Mouse (Mus musculus) erythroblast, adult 5-6 weeks (primary cell): Measurements from ENCODE around the gene Tiam1. TPM values are rescaled to one million over a fixed set of nuclear protein-coding genes. Genes with fewer than 3 reads are reported as not detected.

Experiments
- ATAC-seq: replicated peaks from 2 replicates; pipeline ENCODE4 v1.8.0; 2016; ENCODE audit warnings: moderate number of reproducible peaks, mild to moderate bottlenecking, moderate TSS enrichment, inconsistent platforms; ENCODE audit not compliant: poor library complexity, low FRiP score, severe bottlenecking
- total RNA-seq, 2 experiments: library from RNA; stranded (forward) in 1 of 2; stranded (reverse) in 1 of 2; fragments of 150-400 nt in 1 of 2; fragments of 200-764, 138-1000 nt in 1 of 2; gene quantifications; 2 replicates each; pipeline versions ENCODE4 v1.2.3 to v1.2.4; 2015 to 2017; ENCODE audit warnings: low replicate concordance in 2 of 2

Gene Tiam1
- total RNA-seq, 2 experiments from 2014 or later, result 15.7 to 29.0 TPM

DNA sequence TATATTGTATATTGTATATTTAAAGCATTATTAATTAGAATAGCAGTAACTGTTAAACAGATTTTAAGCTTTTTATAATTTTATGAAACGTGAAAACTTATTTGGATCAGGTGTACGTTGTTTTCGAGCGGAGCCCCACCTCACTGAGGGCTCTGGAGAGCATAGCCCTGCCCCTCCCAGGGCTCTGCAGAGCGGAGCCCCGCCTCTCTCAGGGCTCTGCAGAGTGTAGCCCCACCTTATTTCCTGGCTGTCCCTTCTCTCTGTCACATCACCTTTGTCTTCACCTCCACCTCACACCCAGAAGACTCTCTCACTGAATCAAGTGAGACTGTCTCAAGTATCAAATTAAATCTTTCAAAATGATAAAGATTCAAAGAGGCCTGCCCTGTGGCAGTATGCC, 171.6 kb downstream of the Tiam1 start:
- no peak for ATAC-seq

DNA sequence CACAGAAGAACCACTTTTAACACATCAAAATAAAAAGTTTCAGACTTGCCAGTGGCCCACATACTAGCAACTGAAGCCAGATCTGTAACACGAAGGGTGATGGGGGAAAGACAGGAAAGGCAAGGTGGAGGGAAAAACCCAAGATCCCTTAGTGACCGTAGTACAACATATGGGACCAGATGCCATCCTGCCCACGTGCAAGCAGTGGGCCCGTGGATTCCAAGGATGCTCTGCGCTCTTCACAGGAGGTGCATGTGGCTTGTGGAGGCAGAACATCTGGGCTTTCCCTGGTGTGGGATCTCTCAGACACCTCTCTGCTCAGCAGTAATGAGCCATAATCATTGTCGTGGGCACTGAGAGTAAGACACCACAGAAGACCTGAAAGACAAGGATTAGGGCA, 175.5 kb downstream of the Tiam1 start:
- ATAC-seq, result no peak

DNA sequence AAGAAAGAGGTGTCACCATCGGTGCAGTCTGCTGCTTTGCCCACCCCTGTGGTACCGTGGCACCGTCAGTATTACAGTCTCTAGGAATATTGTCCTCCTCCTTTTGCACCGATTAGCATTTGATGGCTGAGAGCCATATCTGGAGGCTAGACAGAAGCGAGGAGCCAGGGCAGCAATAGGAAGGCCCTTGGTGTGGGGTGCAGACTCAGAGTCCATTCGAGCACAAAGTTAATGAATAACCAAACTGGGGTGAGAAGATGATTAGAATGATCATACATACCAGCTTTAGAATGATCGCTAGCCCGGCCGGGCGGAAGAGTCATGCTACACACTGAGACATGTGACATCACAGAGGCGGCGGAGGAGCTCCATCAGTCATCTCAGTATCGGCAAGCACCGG, 180.7 kb downstream of the Tiam1 start:
- ATAC-seq, result no peak

DNA sequence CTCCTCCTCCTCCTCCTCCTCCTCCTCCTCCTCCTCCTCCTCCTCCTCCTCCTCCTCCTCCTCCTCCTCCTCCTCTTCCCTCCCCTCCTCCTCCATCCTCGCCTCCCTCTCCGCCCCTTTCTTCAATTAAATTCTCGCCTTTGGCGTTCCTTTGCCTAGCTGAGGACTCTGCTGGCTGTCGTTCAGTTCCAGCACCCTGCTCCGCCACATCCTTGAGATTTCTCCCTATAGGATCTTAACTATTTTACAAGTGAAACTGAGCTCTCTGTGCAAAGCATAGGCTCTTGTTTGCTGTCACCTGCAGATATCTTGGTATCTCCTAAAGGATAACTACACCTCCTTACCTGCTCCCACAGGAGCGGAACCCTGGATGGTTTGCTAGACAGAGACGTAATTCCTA, 182.7 kb downstream of the Tiam1 start:
- no peak for ATAC-seq

DNA sequence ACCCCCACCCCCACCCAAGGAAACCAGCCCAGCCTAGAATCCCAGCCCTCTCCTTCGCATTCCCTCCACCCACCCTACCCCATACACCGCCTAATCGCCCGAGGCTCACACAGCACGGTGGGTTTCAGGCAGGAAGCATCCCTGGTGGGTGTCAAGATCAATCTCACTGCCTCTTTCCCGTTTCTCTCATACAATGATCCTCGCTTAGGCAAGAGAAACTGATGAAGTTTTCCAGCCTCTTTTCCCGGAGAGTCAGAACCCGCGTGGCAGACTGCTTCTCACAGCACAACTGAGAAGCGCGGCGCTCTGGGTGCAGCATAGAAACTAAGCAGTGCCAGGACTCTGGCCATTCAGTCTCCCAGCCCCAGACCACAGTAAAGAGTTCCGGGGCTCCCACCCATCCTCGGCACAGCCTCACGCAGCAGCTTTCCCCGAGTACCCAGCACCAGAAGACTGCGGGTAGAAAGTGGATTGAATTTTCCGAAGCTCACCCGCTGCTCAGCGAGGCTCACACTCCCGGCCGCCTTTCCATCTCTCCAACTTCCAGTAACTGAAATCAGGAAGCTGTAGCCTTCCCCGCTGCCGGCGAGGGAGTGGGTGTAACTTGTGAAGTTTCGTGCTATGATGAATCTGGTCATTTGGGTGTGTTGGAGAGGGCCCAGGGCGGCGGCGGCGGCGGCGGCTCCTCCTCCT, 183.2 kb downstream of the Tiam1 start:
- ATAC-seq, result no peak

DNA sequence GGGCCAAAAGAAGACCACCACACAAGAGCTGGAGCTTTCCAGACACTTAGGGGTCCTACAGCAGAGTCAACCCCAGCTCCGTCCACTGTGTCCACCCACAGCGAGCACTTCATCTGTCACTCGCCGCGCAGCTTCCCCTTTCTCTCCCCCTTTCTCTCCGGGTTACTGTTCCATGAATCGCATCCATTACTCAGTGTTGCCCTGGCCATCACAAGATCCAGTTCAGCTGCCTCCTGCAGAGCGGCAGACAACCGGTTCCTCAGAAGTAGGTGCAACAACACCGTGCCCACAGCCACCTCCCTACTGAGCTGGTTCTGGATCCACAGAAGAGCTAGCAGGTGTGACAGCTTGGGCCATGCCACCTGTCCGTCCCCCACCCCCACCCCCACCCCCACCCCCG, 184.6 kb downstream of the Tiam1 start:
- no peak for ATAC-seq

DNA sequence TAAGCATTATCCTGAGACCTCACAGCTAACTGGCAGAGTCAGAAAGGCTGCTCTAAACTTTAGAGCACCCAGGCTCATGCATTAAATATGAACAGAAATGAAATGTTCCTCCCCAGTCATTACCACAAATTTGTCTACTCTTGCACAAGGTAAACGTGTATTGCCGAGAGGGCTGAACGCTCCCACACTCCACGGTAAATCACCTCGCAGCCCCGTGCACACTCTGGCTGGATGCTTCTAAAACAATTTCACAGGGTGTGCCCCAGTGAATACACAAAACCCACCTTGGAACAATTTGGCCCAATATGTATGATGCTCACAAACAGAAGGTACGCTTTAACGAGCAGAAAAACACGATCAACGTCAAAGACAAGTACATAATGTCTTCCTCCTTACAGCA, 185.5 kb downstream of the Tiam1 start:
- no peak for ATAC-seq

DNA sequence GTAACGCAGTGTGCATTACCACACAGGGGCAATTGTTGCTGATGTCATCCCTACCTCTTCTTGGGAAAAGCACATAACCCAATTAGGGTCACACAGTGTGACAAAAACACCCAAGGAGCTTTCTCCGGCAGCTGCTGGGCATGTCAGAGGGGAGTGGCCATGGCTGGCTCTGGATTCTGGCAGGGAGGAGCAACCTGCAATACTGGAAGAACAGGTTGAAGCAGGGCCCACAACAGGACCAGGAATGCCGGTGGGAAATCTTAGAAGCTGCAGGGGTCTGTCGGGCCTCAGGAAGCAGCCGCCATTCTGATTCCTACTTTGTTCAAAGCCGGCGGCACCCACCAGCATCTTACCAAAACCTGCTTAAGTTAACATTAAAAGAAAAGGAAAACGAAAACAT, 189.0 kb downstream of the Tiam1 start:
- no peak for ATAC-seq

DNA sequence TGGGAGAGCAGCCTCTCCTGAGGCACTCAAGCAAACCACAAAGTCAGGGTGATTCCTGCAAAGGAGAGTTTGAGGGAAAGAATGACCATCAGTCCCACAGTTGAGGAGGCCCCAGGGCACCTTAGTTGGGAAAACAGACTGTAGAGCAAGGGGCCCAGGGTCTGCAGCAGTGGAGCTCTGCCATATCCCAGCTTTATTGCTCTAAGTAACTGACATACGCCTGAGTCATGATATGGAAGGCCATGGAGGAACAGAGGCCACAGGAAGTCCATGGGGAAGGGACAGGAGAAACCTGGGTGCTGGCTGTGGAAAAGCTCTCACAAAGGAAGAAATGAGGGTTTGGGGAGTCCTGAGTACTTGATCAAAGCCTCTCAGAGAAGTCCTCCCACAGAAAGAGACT, 189.5 kb downstream of the Tiam1 start:
- ATAC-seq, result no peak

DNA sequence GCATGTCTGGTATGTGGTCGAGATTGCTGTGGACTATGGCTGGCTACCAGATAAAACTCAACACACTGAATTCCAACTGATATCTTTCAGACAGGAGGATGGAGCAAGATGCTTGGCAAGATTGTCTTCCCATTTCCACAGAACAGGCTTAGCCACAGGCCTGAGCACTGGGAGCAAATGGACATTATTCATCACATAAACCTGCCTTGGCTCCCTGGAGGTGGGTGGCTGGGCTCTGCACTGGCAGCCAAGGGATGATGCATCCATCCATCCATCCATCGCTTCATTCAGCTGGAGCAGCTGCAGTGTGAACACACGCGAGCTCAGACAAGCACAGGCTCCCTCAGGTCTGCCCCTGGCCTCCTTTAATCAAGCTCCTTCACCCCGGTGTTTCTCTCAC, 190.7 kb downstream of the Tiam1 start:
- ATAC-seq, result no peak

DNA sequence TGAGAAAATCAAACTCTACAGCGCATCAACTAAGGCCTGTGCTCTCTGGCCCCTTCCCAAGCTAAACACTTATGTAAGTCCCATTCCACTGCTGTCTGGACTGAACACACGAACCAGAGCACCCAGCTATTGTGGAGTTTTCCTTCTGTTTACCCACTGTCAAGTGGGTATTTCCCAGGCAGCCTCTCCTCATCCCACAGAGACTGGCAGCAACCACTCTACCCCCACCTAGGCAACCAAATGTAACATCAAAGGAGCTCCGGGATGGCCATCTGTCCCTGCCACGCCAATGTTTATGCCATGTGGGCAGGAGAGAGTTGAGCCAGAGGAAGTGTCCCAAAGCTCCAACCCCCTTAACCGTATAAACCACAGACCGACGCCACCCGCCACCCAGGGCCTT, 192.8 kb downstream of the Tiam1 start:
- ATAC-seq, result no peak

DNA sequence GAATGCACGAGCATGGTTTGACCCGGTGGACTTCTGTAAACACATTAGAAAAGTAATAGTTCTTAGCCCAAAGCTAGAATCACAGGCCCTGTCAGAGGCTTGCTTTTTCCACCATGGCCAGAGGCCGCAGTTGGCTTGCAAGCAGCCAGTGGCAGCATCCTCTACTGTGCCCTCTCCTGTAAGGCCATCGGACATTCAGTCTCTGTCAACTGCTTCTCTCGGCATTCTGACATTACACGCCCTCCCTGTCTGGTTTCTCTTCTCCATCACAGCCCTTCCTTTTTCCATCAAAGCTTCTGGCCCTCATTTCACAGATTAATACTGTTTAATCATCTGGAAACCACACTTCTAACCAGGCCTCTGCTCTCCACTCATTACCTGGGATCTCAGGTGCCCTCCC, 193.3 kb downstream of the Tiam1 start:
- ATAC-seq, result no peak

DNA sequence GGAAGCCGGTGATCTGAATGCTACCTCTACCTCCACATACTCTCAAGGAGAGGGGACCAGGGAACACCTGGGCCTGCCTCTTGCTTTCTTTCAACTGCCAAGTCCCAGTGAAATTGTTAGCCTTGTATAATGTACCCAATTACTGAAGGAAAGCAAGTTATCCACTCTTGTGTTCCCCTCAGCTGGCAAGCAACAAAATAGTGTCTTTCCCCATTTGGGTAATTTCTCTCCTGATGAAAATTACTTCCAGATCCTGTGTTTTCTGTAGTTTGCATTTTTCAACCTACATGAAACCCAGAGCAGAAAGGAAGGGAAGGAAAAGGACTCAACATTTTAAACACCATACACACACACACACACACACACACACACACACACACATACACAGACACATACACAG, 195.5 kb downstream of the Tiam1 start:
- ATAC-seq, result no peak

DNA sequence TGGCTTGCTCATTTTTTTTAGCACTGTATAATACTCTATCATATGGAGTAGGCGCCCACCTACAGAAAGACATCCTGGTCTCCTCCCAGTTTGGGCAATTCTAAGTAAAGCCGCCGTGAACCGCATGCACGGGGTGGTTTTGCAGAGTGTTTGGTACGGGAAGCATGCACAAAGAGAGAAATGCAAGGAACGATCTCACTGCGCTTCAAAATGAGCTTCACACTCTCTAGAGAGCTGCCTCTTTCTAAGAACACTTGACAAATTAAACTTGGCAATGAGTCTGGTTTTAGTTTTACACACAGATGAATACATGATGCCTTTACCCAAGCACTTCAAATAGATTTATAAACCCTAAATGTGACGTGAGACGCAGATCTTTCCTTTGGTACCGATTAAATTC, 196.8 kb downstream of the Tiam1 start:
- ATAC-seq, result no peak

DNA sequence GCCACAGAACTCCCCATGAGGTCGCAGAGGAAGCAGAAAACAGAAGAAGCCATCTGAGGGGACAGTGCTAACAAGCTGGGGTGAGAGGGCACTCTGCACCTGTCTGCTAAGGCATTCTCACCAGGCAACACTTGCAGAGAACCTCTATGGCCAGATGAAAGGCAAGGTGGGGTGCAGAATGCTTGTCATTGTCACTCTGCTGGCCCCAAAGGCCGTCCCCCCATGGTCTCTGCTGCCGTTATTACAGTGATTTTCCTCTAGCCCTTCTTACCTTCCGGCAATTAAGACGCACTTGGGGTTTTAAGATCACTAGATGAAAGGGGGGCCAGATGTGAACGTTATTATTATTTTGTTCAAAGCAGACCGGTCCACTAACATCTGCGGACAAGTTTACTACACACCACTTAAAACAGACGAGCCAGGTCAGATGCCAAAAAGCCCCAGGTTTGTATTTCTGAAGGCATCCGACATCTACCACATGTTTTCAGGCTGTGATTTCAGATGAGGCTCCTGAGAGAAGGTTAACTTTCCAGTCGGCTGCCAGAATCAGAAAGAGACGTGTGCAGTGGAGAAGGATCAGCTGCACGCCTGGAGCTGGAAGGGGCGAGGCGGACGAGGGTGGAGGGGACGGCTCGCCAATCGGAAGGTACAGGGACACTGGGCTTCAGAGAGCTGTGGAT, 198.8 kb downstream of the Tiam1 start:
- ATAC-seq, result no peak

DNA sequence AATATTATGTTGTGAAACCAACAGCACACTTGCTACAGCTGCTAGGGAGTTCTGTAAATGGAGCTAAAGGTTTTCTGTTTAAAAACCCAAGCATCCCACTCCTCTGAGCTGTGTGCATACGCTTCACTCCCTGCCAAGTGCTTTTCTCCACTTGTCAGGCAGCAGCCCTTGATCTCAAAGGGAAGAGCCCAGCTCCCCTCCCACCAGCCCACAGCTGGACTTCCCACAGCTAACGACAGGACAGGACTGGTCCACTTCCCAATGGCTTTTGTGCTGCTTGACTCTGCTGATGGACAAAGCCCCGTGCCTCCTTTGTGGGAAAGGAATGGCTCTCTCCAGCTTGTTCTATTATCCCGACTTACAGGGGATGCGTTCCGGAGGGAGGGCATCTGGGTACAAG, 199.5 kb downstream of the Tiam1 start:
- no peak for ATAC-seq

DNA sequence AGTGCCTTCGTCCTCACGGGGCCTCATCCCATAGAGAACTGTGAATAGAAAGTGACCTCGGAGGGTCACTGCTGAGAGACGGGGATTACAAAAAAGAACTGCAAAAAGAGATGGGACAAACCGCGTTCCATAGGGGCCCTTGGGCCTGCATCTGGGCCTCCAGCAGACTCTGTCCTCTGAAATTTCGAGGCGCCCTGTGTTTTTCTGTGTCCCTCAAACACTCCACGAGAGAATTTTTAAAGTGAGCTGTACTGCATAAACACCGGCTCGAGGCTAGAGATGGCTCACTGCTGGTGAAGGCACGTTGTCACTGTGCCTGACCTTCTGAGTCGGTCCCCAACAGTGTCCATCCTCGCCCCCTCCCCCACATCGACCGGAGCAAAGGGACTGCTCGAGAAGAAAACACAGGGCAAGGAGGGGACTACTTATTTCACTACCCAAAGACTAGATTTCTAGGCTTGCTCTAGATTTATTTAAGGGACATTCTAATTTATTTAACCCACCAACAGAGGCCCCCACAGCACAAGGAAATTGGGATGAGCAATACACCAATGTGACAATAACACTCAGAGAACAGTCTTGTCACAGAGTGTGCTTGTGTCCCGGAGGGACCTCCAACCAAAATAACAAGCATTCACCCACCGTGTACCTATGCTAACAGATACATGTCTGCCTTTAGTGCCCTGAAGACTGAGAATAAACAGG, 200.2 kb downstream of the Tiam1 start:
- no peak for ATAC-seq

DNA sequence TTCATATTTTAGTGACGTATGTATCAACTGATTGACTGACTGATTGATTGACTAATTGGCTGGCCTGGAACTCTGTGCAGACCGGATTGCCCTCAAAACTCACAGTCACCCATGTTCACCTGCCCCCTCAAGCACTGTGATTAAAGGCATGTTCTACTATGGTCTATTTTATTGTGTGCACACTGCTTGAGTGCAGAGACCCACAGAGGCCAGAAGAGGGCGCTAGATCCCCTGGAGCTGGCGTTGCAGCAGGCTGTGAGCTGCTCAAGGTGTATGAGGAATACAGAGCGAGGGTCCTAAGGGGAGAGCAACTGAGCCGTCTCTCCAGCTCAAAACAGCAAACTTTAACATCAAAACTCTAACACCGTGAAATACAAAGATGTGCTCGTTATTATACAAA, 202.9 kb downstream of the Tiam1 start:
- ATAC-seq, result no peak

DNA sequence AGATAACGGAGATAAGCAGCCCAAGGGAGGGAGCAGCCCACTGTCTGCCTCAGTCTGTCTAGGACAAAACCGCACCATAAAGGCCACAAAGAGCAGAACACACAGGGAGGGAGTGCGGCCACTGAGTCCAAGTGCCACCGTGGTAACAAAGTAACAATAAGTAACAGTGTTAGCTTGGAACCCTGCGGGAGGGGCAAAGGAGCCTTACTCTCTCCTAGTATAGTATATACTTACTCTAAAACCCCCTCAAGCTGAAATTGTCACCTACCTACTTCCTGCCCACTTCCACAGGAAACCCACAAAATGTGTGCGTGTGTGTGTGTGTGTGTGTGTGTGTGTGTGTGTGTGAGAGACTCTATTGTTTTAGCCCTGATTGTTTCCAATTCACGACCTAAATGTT, 205.3 kb downstream of the Tiam1 start:
- ATAC-seq, result no peak

DNA sequence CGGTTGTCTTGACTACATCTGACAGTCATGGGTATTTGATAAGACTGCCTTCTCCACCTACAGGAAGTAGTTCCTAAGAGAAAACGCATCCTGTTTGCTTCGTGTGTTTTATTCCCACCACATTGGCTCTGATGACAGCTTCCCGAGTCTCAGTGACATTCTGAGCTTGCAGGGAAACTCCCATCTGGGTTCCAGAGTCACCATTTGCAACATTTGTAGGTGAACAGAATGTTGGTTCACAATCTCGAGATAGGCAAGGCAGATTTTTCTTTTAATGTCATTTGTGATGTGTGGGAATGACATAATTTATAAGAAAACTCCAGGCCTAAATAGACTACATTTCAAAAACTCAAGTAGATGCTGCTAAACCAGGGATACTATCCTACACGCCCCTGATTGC, 207.0 kb downstream of the Tiam1 start:
- ATAC-seq, result no peak

DNA sequence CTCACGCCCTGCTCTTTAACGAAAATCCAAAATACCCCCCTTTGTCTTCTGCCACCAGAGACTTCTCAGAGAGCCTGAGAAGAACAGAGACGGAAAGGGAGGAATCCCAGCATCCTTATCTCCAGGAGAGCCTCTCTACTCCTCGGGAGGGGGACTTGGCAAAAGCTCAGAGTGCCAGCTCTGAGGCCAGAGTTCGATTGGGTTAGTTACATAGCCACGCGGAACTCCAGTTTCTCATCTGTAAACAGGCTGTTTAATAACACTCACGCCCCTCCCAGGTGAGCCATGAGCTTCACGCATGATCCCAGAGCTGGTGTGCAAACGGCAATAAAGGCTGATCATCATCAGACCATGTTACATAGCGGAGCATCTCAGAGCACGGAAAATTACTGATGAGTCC, 208.2 kb downstream of the Tiam1 start:
- no peak for ATAC-seq
